Mouse (Mus musculus): ENCODE results near the gene 2010111I01Rik.
"Not testable (repeated sequence)": the region's sequence is repeated elsewhere in the genome, so short reads cannot be mapped to it uniquely, and the experiment has no call there.

The 2010111I01Rik gene

GRCm38 (mm10) chr13:62964640-62965311, at the start of gene 2010111I01Rik:
Gene 2010111I01Rik (plus strand): TSS chr13:62964893.
- peak; percentile 96 for DNase-seq (ENCODE audit: low read depth, low spot score)

- no peak for DNase-seq (ENCODE audit: low read depth, low spot score)
Observed at GRCm38 (mm10) chr13:62916675-62917074, 48.0 kb upstream of the 2010111I01Rik start.

GRCm38 (mm10) chr13:62917416-62918110, 47.1 kb upstream of the 2010111I01Rik start:
- no peak for DNase-seq (ENCODE audit: low read depth, low spot score)

- DNase-seq (ENCODE audit: low read depth, low spot score) = peak; percentile 14
Observed at GRCm38 (mm10) chr13:62919647-62920341, 44.9 kb upstream of the 2010111I01Rik start.

- DNase-seq (ENCODE audit: low read depth, low spot score) = no peak
Observed at GRCm38 (mm10) chr13:62922645-62923044, 42.0 kb upstream of the 2010111I01Rik start.

- no peak for DNase-seq (ENCODE audit: low read depth, low spot score)
Observed at GRCm38 (mm10) chr13:62923182-62923581, 41.5 kb upstream of the 2010111I01Rik start.

GRCm38 (mm10) chr13:62926479-62926878, 38.2 kb upstream of the 2010111I01Rik start:
- peak; percentile 28 for DNase-seq (ENCODE audit: low read depth, low spot score)

- DNase-seq (ENCODE audit: low read depth, low spot score) = no peak
Observed at GRCm38 (mm10) chr13:62927470-62927869, 37.2 kb upstream of the 2010111I01Rik start.

GRCm38 (mm10) chr13:62929144-62929543, 35.5 kb upstream of the 2010111I01Rik start:
- DNase-seq (ENCODE audit: low read depth, low spot score) = not testable (repeated sequence)

GRCm38 (mm10) chr13:62929766-62930389, 34.8 kb upstream of the 2010111I01Rik start:
- no peak for DNase-seq (ENCODE audit: low read depth, low spot score)

- DNase-seq (ENCODE audit: low read depth, low spot score) = no peak
Observed at GRCm38 (mm10) chr13:62932452-62932851, 32.2 kb upstream of the 2010111I01Rik start.

GRCm38 (mm10) chr13:62939371-62939770, 25.3 kb upstream of the 2010111I01Rik start:
- DNase-seq (ENCODE audit: low read depth, low spot score) = no peak

GRCm38 (mm10) chr13:62939797-62940196, 24.9 kb upstream of the 2010111I01Rik start:
- DNase-seq (ENCODE audit: low read depth, low spot score) = no peak

GRCm38 (mm10) chr13:62940721-62941120, 24.0 kb upstream of the 2010111I01Rik start:
- no peak for DNase-seq (ENCODE audit: low read depth, low spot score)

GRCm38 (mm10) chr13:62941341-62942005, 23.2 kb upstream of the 2010111I01Rik start:
- no peak for DNase-seq (ENCODE audit: low read depth, low spot score)

GRCm38 (mm10) chr13:62943274-62943830, 21.3 kb upstream of the 2010111I01Rik start:
- no peak for DNase-seq (ENCODE audit: low read depth, low spot score)

GRCm38 (mm10) chr13:62944109-62944508, 20.6 kb upstream of the 2010111I01Rik start:
- no peak for DNase-seq (ENCODE audit: low read depth, low spot score)

- no peak for DNase-seq (ENCODE audit: low read depth, low spot score)
Observed at GRCm38 (mm10) chr13:62949560-62950188, 15.0 kb upstream of the 2010111I01Rik start.

GRCm38 (mm10) chr13:62951606-62952005, 13.1 kb upstream of the 2010111I01Rik start:
- DNase-seq (ENCODE audit: low read depth, low spot score) = no peak

- no peak for DNase-seq (ENCODE audit: low read depth, low spot score)
Observed at GRCm38 (mm10) chr13:62952047-62952446, 12.6 kb upstream of the 2010111I01Rik start.

GRCm38 (mm10) chr13:62952624-62953023, 12.1 kb upstream of the 2010111I01Rik start:
- no peak for DNase-seq (ENCODE audit: low read depth, low spot score)

Measured in WW6 (cell line).